Mouse (Mus musculus): Measurements from ENCODE around the gene Gm26897.

DNA sequence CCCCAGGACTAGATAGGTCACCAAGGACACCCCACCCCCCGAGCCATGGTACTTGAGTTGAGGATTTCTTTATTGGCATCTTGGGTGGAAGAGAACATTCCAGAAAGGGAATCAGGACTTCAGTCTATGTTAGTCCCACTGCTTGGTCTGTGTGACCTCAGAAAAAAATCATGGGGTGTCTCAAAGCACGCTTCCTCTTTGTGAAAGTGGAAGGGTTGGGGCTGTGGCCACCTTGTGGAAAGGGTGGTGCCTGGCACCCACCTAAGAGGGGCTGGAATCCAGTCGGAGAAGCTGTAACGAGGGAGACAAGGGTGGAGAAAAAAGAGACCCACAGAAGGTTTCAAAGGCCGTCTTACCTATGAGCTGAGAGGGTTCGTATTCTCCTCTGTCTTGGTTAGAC is 5.8 kb downstream of the Gm26897 start:
- TF ChIP-seq CTCF (IDR thresholded peaks at IDR 0.05) (no peak), EP300 (IDR thresholded peaks at IDR 0.05) (no peak)

All from lung, postnatal 0 days (tissue).